Mouse (Mus musculus): ENCODE results near the gene Ltv1.
"Not testable (repeated sequence)": the region's sequence is repeated elsewhere in the genome, so short reads cannot be mapped to it uniquely, and the experiment has no call there.

DNA sequence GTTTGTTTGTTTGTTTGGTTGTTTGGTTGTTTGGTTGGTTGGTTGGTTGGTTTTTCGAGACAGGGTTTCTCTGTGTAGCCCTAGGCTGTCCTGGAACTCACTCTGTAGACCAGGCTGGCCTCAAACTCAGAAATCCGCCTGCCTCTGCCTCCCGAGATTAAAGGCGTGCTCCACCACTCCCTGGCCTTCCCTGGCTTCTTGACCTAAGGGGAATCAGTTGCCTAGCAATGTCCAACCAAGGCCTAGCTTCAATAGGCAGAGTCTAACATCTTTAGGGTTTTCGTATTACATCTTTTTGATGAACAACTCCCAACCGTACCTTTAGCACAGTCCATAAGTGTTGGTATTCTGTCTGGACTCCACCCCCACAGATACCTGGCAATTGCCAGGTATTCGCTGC is 528 bp upstream of the Ltv1 start:
- not testable (repeated sequence) for TF ChIP-seq USF1 (IDR thresholded peaks at IDR 0.05; ENCODE audit: low read depth); CTCF (IDR thresholded peaks at IDR 0.05; ENCODE audit: control insufficient read depth, insufficient read depth, insufficient read length)

Data from C2C12 (cell line).